Mouse (Mus musculus) myocyte (in vitro differentiated cells): ENCODE data around the gene Kifc3. TPM values are rescaled to one million over a fixed set of nuclear protein-coding genes. Genes with fewer than 3 reads are reported as not detected.
A peak's percentile ranks its signal among the peaks of the same experiment; 100 is the strongest.

Experiments
- H3K27me3 ChIP-seq: one replicate; pipeline ENCODE4 v1.6.1; 2011; ENCODE audit not compliant: control insufficient read depth, insufficient read depth, insufficient read length
- H3K36me3 ChIP-seq: one replicate; pipeline ENCODE4 v1.6.1; 2011; ENCODE audit not compliant: control insufficient read depth, insufficient read depth
- H3K4me2 ChIP-seq: one replicate; pipeline ENCODE4 v1.6.1; 2011; ENCODE audit warnings: low read depth, control low read depth
- H3K4me3 ChIP-seq: one replicate; pipeline ENCODE4 v1.5.1; 2011; ENCODE audit warnings: mild to moderate bottlenecking, control low read depth, moderate library complexity
- H3K79me2 ChIP-seq: one replicate; pipeline ENCODE4 v1.6.1; 2011; ENCODE audit not compliant: control insufficient read depth, insufficient read depth
- H3ac ChIP-seq: one replicate; pipeline ENCODE4 v1.6.1; 2011; ENCODE audit not compliant: control insufficient read depth, insufficient read length
- CEBPB ChIP-seq: IDR thresholded peaks from 2 replicates; pipeline ENCODE4 v1.6.1; 2011; ENCODE audit warnings: mild to moderate bottlenecking, moderate library complexity; ENCODE audit not compliant: poor library complexity, insufficient read depth, severe bottlenecking
- E2F4 ChIP-seq: IDR thresholded peaks from one replicate; pipeline ENCODE4 v1.6.1; 2011; ENCODE audit warnings: mild to moderate bottlenecking, control low read depth, moderate library complexity; ENCODE audit not compliant: insufficient read depth
- MAX ChIP-seq: IDR thresholded peaks from one replicate; pipeline ENCODE4 v1.6.1; 2011; ENCODE audit warnings: low read depth, mild to moderate bottlenecking, control low read depth
- MYOD1 ChIP-seq, 3 experiments: IDR thresholded peaks; one replicate each; pipeline ENCODE4 v1.6.1; 2011; ENCODE audit warnings: control low read depth in 2 of 3, low read depth in 2 of 3, mild to moderate bottlenecking in 2 of 3, moderate library complexity in 1 of 3; ENCODE audit not compliant: insufficient read length in 2 of 3, control insufficient read depth in 1 of 3
- MYOG ChIP-seq, 3 experiments: IDR thresholded peaks; one replicate each; pipeline ENCODE4 v1.6.1; 2011; ENCODE audit warnings: control low read depth in 2 of 3, low read depth in 2 of 3, mild to moderate bottlenecking in 2 of 3; ENCODE audit not compliant: insufficient read length in 2 of 3, control insufficient read depth in 1 of 3, insufficient read depth in 1 of 3
- POLR2A ChIP-seq: IDR thresholded peaks from one replicate; pipeline ENCODE4 v1.6.1; 2011; ENCODE audit warnings: low read depth, mild to moderate bottlenecking, control low read depth, moderate library complexity; ENCODE audit not compliant: insufficient read length
- POLR2AphosphoS2 ChIP-seq: IDR thresholded peaks from one replicate; pipeline ENCODE4 v1.6.1; 2011; ENCODE audit warnings: low read depth, control low read depth; ENCODE audit not compliant: insufficient read length
- REST ChIP-seq: IDR thresholded peaks from one replicate; pipeline ENCODE4 v1.6.1; 2011; ENCODE audit warnings: mild to moderate bottlenecking, control low read depth, moderate library complexity; ENCODE audit not compliant: insufficient read depth, insufficient read length
- SRF ChIP-seq: IDR thresholded peaks from one replicate; pipeline ENCODE4 v1.6.1; 2011; ENCODE audit warnings: low read depth; ENCODE audit not compliant: control insufficient read depth, insufficient read length
- TCF12 ChIP-seq: IDR thresholded peaks from one replicate; pipeline ENCODE4 v1.6.1; 2011; ENCODE audit warnings: mild to moderate bottlenecking, control low read depth; ENCODE audit not compliant: poor library complexity, insufficient read depth, severe bottlenecking
- TCF3 ChIP-seq: IDR thresholded peaks from one replicate; pipeline ENCODE4 v1.6.1; 2011; ENCODE audit warnings: low read depth, control low read depth; ENCODE audit not compliant: insufficient read length
- USF1 ChIP-seq: IDR thresholded peaks from one replicate; pipeline ENCODE4 v1.6.1; 2011; ENCODE audit warnings: low read depth, mild to moderate bottlenecking, control low read depth, moderate library complexity
- polyA plus RNA-seq: library from polyadenylated mRNA; unstranded; fragments of >200 nt; fragmentation: generic; extraction: Trizol; gene quantifications from one replicate; pipeline ENCODE4 v1.2.1, GENCODE M21; 2012; ENCODE audit warnings: missing spikeins

The Kifc3 gene
- polyA plus RNA-seq, 1 experiment = 22.6 TPM

DNA sequence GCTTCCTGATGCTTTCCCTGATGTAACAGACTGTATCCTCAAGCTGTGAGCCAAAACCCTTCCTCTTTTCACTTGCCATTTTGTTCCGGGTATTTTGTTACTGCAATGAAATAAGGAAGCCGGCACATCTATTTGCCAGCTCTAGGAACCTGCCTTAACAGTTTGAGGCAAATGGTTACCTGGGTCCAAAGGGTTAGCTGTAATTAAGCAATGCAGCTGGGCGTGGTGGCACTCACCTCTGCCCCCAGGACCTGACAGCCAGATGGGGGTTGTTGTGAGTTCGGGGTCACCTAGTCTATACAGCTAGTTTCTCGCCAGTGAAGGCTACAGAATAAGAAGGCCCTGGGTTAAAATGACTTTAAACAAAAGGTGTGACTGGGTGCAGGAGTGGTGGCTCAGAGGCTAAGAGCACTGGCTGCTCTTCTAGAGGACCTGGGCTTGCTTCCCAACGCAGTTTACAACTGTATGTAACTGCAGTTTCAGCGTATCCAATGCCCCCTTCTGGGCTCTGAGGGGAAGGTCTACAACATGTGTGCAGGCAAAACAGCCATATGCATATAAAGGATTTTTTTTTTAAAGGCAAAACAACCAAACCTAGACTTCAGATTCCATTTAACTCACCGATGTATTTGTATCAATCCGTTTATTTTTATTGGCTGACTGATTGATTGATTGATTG is 11.0 kb downstream of the Kifc3 start:
- Histone ChIP-seq H3ac (no peak overlapping the region), H3K4me3 (no peak overlapping the region), H3K4me2 (no peak overlapping the region), H3K27me3 (no peaks in the 10 kb centered on the region), H3K36me3 (no peaks in the 10 kb centered on the region), H3K79me2 (no peaks in the 10 kb centered on the region)
- TF ChIP-seq MAX = no peak
- TF ChIP-seq POLR2AphosphoS2 = no peak
- TF ChIP-seq MYOG (IDR thresholded peaks at IDR 0.05; ENCODE audit: control insufficient read depth in 1 of 3, insufficient read depth in 1 of 3, insufficient read length in 2 of 3, low read depth in 2 of 3) = no peak
- no peak for TF ChIP-seq TCF3
- no peak for TF ChIP-seq POLR2A
- TF ChIP-seq SRF = no peak
- no peak for TF ChIP-seq MYOD1 (IDR thresholded peaks at IDR 0.05; ENCODE audit: control insufficient read depth in 1 of 3, insufficient read length in 2 of 3, low read depth in 2 of 3)
- no peak for TF ChIP-seq USF1
- no peak for TF ChIP-seq E2F4
- TF ChIP-seq TCF12 = no peak

DNA sequence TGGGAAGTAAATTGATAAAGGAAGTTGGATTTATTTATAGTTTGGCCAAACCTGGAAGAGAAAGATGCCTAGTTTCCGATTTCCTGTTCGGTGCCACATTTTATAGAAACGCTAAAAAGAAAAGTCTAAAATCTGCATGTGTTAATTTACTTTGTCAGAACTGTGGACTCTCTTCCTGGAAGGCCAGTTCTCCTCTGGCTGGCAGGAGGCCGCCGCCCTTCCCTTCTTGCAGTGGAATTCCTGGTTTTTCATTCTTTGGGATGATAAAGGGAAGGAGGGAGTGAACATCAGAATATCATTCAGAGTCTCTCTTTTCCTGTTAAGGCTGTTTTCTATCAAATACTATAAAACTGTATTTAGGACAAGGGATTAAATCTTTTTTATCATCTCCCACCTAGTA is 15.0 kb downstream of the Kifc3 start:
- Histone ChIP-seq H3K4me3 (no peak overlapping the region), H3K4me2 (no peak overlapping the region), H3K79me2 (no peaks in the 10 kb centered on the region), H3K36me3 (no peaks in the 10 kb centered on the region), H3ac (no peak overlapping the region), H3K27me3 (no peaks in the 10 kb centered on the region)
- TF ChIP-seq POLR2A (no peak), TCF12 (no peak), USF1 (no peak), TCF3 (no peak), MYOD1 (IDR thresholded peaks at IDR 0.05; ENCODE audit: control insufficient read depth in 1 of 3, insufficient read length in 2 of 3, low read depth in 2 of 3) (no peak), POLR2AphosphoS2 (no peak), REST (no peak), SRF (no peak), E2F4 (no peak), MAX (no peak)

DNA sequence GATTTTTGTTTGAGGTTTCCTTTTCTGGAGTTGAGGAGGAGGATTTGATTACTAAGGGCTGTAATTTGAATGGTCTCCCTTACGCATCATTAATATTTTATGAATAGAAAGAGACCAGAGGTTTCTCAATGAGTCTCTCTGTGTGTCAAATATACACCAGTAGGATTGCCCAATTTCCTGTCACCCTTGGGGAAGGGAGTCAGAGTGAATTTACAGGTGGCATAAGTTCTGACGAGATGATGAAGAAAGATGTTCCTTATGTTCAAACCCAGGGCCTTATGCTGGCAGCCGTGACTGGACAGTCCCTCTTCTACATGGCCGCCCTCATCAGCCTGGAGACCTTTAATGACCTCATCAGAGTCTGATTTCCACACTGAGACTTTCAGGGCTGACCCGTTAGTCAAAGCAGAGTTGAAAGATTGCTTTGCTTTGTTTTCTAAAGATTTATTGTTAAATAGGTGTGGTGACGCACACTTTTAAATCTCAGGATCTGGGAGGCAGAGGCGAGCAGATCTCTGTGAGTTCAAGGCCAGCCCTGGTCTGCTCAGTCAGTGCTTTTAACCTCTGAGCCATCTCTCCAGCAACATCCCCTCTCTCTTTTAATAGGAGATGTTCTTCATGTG is 16.6 kb downstream of the Kifc3 start:
- no peaks in the 10 kb centered on the region for H3K27me3 ChIP-seq
- H3K36me3 ChIP-seq = no peaks in the 10 kb centered on the region
- no peak overlapping the region for H3K4me2 ChIP-seq
- H3K79me2 ChIP-seq = no peaks in the 10 kb centered on the region
- TF ChIP-seq E2F4 (no peak), TCF12 (no peak), MYOG (IDR thresholded peaks at IDR 0.05; ENCODE audit: control insufficient read depth in 1 of 3, insufficient read depth in 1 of 3, insufficient read length in 2 of 3, low read depth in 2 of 3) (no peak), POLR2A (no peak), CEBPB (no peak), POLR2AphosphoS2 (no peak), MAX (no peak), REST (no peak), SRF (no peak), MYOD1 (IDR thresholded peaks at IDR 0.05; ENCODE audit: control insufficient read depth in 1 of 3, insufficient read length in 2 of 3, low read depth in 2 of 3) (no peak), TCF3 (no peak), USF1 (no peak)
- H3ac ChIP-seq = no peak overlapping the region
- H3K4me3 ChIP-seq = no peak overlapping the region

DNA sequence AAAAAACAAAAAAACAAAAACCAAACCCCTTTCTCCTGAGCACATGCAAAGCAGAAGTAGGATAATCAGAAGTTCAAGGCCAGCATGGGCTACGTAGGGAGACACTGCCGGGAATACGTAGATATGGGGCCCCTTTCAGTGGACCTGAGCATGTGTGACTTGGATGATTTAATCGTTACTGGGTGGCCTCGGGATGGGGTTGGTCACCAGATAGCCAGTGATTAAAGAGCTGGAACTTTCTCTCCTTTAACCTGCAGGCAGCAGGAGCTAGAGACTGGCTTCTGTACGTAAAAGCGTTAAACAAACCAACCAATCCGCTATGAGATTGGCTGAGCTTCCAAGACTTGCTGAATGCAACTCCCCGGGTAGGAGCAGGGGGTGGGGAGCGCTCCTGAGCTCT is 17.5 kb downstream of the Kifc3 start:
- no peaks in the 10 kb centered on the region for H3K36me3 ChIP-seq
- no peak overlapping the region for H3ac ChIP-seq
- H3K4me3 ChIP-seq = no peak overlapping the region
- H3K27me3 ChIP-seq = no peaks in the 10 kb centered on the region
- no peak overlapping the region for H3K4me2 ChIP-seq
- no peak for TF ChIP-seq TCF12
- no peak for TF ChIP-seq E2F4
- H3K79me2 ChIP-seq = no peaks in the 10 kb centered on the region

DNA sequence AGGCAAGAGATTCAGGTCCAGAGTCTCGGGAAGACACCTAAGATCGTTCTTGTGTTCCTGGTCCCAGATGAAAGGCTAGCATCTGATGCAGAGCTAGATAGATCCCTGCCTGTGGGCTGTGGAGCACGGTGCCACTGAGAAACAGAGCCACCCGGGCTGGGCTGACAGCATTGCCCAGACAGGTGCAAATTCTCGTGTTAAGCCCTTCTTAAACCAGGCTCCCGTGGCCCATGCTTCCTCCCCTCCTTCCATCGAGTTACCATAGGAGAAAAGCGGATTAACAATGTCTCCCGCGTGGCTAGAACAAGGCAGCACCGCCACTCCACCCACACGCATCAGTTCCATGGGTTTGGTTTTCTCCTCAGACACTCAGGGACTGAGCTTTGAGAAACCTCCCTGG is 18.4 kb downstream of the Kifc3 start:
- TF ChIP-seq E2F4 (no peak), TCF3 (no peak), MYOD1 (IDR thresholded peaks at IDR 0.05; ENCODE audit: control insufficient read depth in 1 of 3, insufficient read length in 2 of 3, low read depth in 2 of 3) (no peak), TCF12 (no peak), REST (no peak), MYOG (IDR thresholded peaks at IDR 0.05; ENCODE audit: control insufficient read depth in 1 of 3, insufficient read depth in 1 of 3, insufficient read length in 2 of 3, low read depth in 2 of 3) (peak in 1 of 3 experiments; percentile 14), USF1 (no peak)
- H3K4me3 ChIP-seq = no peak overlapping the region

More for the DNA sequence above, 18.4 kb downstream of the Kifc3 start:
- Histone ChIP-seq H3K36me3 (no peaks in the 10 kb centered on the region), H3ac (no peak overlapping the region), H3K79me2 (no peaks in the 10 kb centered on the region), H3K4me2 (no peak overlapping the region), H3K27me3 (no peaks in the 10 kb centered on the region)
